Mouse (Mus musculus): Measurements from ENCODE around the gene Cdc37l1.
A peak's percentile ranks its signal among the peaks of the same experiment; 100 is the strongest.

Gene Cdc37l1

GRCm38 (mm10) chr19:29009046-29009445 is 18.9 kb downstream of the Cdc37l1 start:
- no peak for DNase-seq

- DNase-seq: no peak
Measured at GRCm38 (mm10) chr19:29011355-29011990, 21.3 kb downstream of the Cdc37l1 start.

- peak; percentile 40 for DNase-seq
Measured at GRCm38 (mm10) chr19:29014466-29015055, 24.4 kb downstream of the Cdc37l1 start.

GRCm38 (mm10) chr19:29015410-29016203 is 25.5 kb downstream of the Cdc37l1 start:
- no peak for DNase-seq

DNA sequence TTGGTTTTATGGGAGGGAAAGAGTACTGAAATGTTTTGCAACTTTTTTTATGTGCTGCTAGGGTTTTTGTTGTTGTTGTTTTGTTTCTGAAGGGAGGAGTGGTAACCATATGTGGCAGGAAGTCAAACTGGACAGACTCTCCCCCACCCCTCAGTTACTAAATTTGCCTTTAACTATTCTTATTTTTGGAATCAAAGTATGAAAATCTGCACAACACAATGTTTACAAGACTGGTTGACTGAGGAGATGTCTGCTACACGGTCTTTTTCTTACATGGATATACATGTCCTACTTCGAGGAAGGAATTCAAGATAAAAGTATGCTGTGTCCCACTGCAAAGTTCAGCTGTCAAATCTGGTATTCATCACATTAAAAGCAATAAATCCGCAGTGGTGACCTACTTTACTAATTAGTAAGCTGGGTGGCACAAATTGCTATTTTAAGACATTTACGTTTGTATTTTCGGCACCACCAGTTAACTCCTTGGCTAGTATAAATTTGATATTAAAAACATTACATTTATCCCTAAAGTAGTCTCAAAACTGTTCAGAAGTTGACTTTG is 26.1 kb downstream of the Cdc37l1 start:
- DNase-seq: peak; percentile 38

- no peak for DNase-seq
Measured at GRCm38 (mm10) chr19:29016786-29017185, 26.6 kb downstream of the Cdc37l1 start.

- DNase-seq: no peak
Measured at GRCm38 (mm10) chr19:29019647-29020046, 29.5 kb downstream of the Cdc37l1 start.

DNA sequence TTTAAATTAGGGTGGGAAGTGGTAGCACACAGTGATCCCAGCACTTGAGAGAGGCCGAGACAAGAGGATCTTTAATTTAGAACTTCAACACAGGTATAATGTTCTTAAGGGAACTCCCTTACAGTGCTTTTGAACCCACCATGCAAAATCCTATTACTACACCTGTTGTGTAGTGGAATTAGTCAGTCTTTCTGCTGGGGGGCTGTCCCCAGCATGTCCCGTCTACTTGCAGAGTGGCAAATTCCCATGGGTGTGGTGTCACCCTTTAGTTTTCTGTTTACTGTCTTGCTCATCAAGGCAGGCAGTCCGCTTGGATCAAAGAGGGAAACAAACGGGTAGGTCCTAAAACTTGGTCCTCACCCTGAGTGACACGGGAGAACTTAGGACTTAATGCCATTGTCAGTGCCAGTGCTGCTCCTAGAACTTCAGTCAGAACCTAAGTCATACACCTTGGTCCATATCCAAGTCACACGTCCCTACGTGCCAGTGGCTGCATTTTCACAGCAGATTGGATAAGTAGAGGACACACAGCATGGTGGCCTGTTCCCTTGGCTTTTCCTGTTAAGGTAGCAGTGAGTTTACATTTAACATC is 31.7 kb downstream of the Cdc37l1 start:
- DNase-seq: no peak

GRCm38 (mm10) chr19:29024391-29024947 is 34.3 kb downstream of the Cdc37l1 start:
- peak; percentile 34 for DNase-seq

GRCm38 (mm10) chr19:29031788-29032187 is 41.6 kb downstream of the Cdc37l1 start:
- no peak for DNase-seq

DNA sequence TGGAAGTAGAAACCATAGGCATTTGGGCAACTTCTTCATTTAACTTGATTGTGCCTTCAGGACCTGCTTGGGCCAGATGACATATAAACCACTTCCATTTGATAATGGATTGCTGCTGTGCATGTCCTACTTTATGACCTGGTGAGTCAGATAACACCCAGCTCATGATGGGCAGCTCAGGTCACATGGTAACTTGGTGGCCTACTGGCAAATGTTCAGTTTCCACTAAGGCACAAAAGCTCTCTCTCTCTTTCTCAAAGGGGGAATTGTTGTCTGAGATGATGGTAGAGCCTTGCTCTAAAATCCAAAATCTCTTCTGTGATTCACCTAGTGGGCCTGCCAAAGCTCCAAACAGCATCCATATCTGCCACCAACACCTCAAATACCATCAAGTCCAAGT is 42.5 kb downstream of the Cdc37l1 start:
- DNase-seq: no peak

DNA sequence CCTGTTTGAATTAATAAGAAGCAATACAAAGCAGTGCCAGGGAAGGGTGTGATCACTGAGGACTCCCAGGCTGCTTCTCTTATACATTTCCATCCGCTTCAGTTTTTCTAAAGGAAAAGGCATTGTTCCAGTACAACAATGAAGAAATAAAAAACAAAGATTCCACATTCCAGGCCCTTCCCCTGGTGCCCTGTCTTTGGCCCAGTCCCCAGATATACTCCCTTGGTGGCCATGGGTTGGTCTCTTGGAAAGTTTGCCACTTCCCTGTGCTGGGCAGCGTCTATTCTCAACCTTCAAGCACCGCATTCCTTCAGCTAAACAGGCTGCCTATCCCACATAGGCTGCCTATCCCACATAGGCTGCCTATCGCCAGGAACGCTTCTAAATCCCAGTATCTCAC is 46.9 kb downstream of the Cdc37l1 start:
- no peak for DNase-seq

DNA sequence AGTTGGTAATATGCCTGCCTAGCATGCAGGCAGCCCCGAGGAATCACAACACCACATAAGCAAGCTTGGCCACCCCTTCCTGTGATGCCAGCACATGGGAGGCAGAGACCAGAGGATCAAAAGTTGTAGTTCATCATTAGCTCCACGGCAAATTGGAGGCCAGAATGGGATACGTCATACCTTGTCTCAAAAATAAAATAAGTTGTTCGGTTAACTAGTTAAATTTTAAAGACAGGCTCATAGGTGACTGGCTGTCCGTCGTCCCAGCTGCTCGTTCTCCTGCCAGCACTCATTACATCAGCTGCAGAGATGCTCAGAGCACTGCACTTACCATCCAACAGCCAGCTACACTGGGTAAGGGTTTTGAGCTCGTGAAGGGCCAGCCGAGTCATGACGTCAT is 47.4 kb downstream of the Cdc37l1 start:
- DNase-seq: no peak

DNA sequence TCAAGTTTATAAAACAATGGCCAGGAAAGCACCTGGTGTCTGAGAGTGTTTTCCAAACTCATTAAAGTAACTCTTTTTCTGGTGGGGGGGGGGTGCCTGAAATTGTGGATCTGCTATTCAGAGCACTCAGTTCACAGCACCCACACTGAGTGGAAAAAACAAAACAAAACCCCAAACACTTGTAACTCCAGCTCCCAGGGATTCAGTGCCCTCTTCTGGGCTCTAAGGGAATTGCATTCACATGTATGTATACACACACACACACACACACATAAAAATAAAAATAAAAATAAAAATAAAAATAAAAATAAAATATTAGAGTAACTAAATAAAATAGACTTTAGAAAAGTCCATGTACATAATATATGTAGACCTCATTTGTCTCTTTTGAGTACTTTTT is 49.2 kb downstream of the Cdc37l1 start:
- no peak for DNase-seq

DNA sequence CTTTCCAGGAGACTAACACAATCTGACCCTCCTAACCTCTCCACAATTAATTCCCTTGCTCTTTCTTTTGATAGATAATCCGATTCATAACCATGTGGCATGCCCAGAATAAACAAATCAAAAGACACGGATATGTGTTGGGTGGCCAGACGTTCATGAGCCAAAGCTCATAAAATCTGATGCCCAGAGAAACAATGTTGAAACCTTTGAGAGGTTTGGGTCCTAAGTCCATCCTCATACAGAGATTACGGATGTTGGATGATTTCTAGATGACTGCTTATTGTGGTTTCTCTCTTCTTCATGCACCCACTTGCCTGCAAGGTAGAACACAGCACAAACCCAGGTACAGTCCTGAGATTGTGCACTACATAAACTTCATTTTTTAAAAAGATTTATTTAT is 50.1 kb downstream of the Cdc37l1 start:
- DNase-seq: no peak

DNA sequence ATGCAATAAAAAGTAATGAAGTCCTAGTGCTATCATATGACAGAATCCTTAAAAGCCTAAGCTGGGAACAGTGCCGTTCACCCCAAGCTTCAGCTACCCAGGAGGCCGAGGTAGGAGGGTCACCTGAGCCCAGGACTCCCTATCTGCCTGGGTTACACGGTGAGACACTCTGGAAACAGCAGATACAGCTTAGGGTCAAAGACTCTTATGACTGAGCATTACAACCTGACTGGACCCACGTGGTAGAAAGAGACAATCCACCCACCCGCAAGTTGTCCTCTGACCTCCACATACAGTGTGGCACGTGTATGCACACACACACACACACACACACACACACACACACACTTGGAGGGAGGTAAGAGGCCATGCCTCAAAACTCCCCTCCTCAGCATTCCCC is 52.0 kb downstream of the Cdc37l1 start:
- no peak for DNase-seq

DNA sequence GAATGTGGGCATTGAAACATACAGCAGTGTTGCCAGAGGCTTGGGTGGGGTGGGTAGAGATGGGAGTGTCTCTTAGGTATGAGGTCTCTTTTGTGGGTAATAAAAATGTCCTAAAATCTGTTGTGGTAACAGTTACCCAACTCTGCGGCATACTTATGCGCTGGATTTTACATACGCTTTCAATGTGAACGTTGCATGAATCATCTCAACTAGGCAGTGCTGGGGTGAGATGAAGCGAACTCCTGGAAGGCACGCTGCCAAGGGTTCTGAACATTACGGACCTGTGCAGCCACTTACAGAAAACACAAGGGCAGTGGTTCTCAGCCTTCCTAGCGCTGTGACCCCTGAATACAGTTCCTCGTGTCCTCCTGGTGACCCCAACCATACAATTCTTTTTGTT is 52.5 kb downstream of the Cdc37l1 start:
- no peak for DNase-seq

GRCm38 (mm10) chr19:29044353-29044768 is 54.2 kb downstream of the Cdc37l1 start:
- no peak for DNase-seq

- peak; percentile 42 for DNase-seq
Measured at GRCm38 (mm10) chr19:29045369-29045768, 55.2 kb downstream of the Cdc37l1 start.

GRCm38 (mm10) chr19:29045956-29046650 is 56.0 kb downstream of the Cdc37l1 start:
- peak; percentile 20 for DNase-seq

DNA sequence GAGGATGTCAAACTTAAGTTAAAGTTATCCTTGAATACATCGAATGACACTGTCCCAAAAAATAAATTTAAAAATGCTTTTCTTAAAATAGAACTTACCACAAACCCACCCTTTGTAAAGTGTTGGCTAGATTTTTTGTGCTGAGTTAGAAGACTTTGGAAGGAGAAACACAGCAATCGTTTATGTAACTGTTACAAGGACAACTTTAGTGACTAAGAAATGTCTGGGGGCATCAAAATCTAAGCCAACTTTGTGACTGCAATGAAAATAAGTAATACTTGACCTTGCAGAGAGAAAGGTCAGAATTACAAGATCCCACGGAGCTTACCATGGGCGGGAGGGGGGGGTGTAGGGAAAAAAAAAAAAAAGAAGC is 56.8 kb downstream of the Cdc37l1 start:
- DNase-seq: no peak

Data from kidney, postnatal 14 days (tissue).